Mouse (Mus musculus) midbrain, embryonic 15.5 days (tissue): ENCODE data around the gene Wnt2b. TPM values are rescaled to one million over a fixed set of nuclear protein-coding genes. Genes with fewer than 3 reads are reported as not detected.

Experiments
- ATAC-seq: fragments of 200-750 bp; cut with Nextera tagmentation; replicated peaks from 2 replicates; pipeline ENCODE4 v1.8.0; 2017; ENCODE audit warnings: moderate TSS enrichment
- H3K27ac ChIP-seq: fragments of 300-500 bp; sonication (generic); 2 replicates; pipeline ENCODE4 v1.5.1; 2015; ENCODE audit warnings: mild to moderate bottlenecking, inconsistent platforms
- H3K27me3 ChIP-seq: fragments of 300-500 bp; sonication (generic); replicated peaks from 2 replicates; pipeline ENCODE4 v1.6.1; 2015; ENCODE audit warnings: inconsistent platforms
- H3K36me3 ChIP-seq: fragments of 300-500 bp; sonication (generic); replicated peaks from 2 replicates; pipeline ENCODE4 v1.6.1; 2015; ENCODE audit warnings: inconsistent platforms
- H3K4me1 ChIP-seq: fragments of 300-500 bp; sonication (generic); 2 replicates; pipeline ENCODE4 v1.6.1; 2015; ENCODE audit warnings: inconsistent platforms
- H3K4me2 ChIP-seq: fragments of 300-500 bp; sonication (generic); 2 replicates; pipeline ENCODE4 v1.6.1; 2015; ENCODE audit warnings: inconsistent platforms, mild to moderate bottlenecking, moderate library complexity
- H3K4me3 ChIP-seq: fragments of 300-500 bp; sonication (generic); 2 replicates; pipeline ENCODE4 v1.5.1; 2015; ENCODE audit warnings: mild to moderate bottlenecking, inconsistent platforms
- H3K9ac ChIP-seq: fragments of 300-500 bp; sonication (generic); 2 replicates; pipeline ENCODE4 v1.6.1; 2015; ENCODE audit warnings: mild to moderate bottlenecking, inconsistent platforms
- H3K9me3 ChIP-seq: fragments of 300-500 bp; sonication (generic); 2 replicates; pipeline ENCODE4 v1.6.1; 2016; ENCODE audit warnings: inconsistent platforms
- WGBS: fragments of 180-500 bp; shearing (Covaris S2); methylation state at CpG from one replicate; pipeline ENCODE4 v1.1.7; 2015; ENCODE audit warnings: mixed read lengths; 5-methylcytosine and 5-hydroxymethylcytosine counted together
- polyA plus RNA-seq: library from polyadenylated mRNA; unstranded; fragments of >200 nt; fragmentation: Nextera tagmentation; extraction: Ambion mirVana; gene quantifications from 2 replicates; pipeline ENCODE4 v1.2.1, GENCODE M21; 2015

The Wnt2b gene
- polyA plus RNA-seq = 0.86 and 1.2 TPM in 2 replicates

- no peaks in the 10 kb centered on the region for H3K9me3 ChIP-seq
- peaks cover 32% of the 10 kb centered on the region for H3K4me1 ChIP-seq
- ATAC-seq = peak; percentile 75
- no peak within 1 kb of the TSS for H3K27ac ChIP-seq
- H3K27me3 ChIP-seq = peaks cover 66% of the 10 kb centered on the region
- peak within 1 kb of the TSS; percentile 53 for H3K4me3 ChIP-seq
- H3K9ac ChIP-seq = peak within 1 kb of the TSS; percentile 43
- 1% methylated on average over 85 of the region's 87 CpGs for WGBS
- H3K36me3 ChIP-seq = no peaks in the 10 kb centered on the region
- peak within 1 kb of the TSS; percentile 75 for H3K4me2 ChIP-seq
Measured at GRCm38 (mm10) chr3:104961066-104962059, at the start of gene Wnt2b. Wnt2b (minus strand) TSS chr3:104961921.

GRCm38 (mm10) chr3:105010681-105011339, 49.1 kb upstream of the Wnt2b start:
- 91% methylated on average over 11 of the region's 11 CpGs for WGBS
- Histone ChIP-seq H3K4me2 (no peak overlapping the region), H3K27me3 (no peaks in the 10 kb centered on the region), H3K9ac (no peak overlapping the region), H3K27ac (no peak overlapping the region), H3K4me1 (no peaks in the 10 kb centered on the region), H3K36me3 (peaks cover 20% of the 10 kb centered on the region), H3K4me3 (no peak overlapping the region), H3K9me3 (no peaks in the 10 kb centered on the region)
- no peak for ATAC-seq

- H3K9me3 ChIP-seq = no peaks in the 10 kb centered on the region
- no peak overlapping the region for H3K9ac ChIP-seq
- H3K36me3 ChIP-seq = peaks cover 38% of the 10 kb centered on the region
- no peak overlapping the region for H3K27ac ChIP-seq
- no peak for ATAC-seq
- no peaks in the 10 kb centered on the region for H3K27me3 ChIP-seq
- peaks cover 19% of the 10 kb centered on the region for H3K4me1 ChIP-seq
- no peak overlapping the region for H3K4me3 ChIP-seq
- WGBS = 89% methylated on average over 9 of the region's 9 CpGs
- no peak overlapping the region for H3K4me2 ChIP-seq
Measured at GRCm38 (mm10) chr3:105008070-105008469, 46.3 kb upstream of the Wnt2b start.

GRCm38 (mm10) chr3:105006101-105006500, 44.4 kb upstream of the Wnt2b start:
- H3K9me3 ChIP-seq = no peaks in the 10 kb centered on the region
- H3K36me3 ChIP-seq = peaks cover 46% of the 10 kb centered on the region
- H3K27me3 ChIP-seq = no peaks in the 10 kb centered on the region
- H3K27ac ChIP-seq = no peak overlapping the region
- WGBS = 91% methylated on average over 6 of the region's 6 CpGs
- no peak overlapping the region for H3K4me3 ChIP-seq
- H3K4me2 ChIP-seq = no peak overlapping the region
- no peak for ATAC-seq
- no peak overlapping the region for H3K9ac ChIP-seq
- peaks cover 23% of the 10 kb centered on the region for H3K4me1 ChIP-seq

DNA sequence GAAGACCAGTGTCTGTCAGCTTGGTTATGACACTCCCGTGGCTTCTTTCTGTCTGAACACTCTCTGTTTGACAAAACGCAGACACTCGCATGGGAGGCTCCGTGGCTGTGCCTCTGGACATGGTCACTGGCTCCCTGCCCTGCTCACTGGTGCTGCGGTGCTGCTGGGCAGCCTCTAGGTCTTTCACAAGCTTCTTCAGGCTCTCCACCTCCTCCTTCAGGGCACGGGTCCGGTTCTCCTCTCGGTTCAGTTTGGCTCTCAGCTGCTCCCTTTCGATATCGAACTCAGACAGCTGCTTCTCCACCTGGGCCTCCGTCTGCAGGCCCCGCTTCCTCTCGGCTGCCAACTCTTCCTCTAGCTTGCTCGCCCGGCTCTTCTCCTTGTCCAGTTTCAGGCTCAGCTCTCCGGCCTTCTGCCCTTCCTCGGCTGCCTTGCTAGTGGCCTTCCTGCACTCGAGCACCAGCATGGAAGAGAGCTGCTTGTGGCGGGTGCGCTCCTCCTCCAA, 43.9 kb upstream of the Wnt2b start:
- Histone ChIP-seq H3K4me2 (no peak overlapping the region), H3K9me3 (no peaks in the 10 kb centered on the region), H3K36me3 (peaks cover 41% of the 10 kb centered on the region), H3K27me3 (no peaks in the 10 kb centered on the region), H3K4me3 (no peak overlapping the region), H3K27ac (no peak overlapping the region), H3K4me1 (peaks cover 23% of the 10 kb centered on the region), H3K9ac (no peak overlapping the region)
- 90% methylated on average over 20 of the region's 20 CpGs for WGBS
- no peak for ATAC-seq

DNA sequence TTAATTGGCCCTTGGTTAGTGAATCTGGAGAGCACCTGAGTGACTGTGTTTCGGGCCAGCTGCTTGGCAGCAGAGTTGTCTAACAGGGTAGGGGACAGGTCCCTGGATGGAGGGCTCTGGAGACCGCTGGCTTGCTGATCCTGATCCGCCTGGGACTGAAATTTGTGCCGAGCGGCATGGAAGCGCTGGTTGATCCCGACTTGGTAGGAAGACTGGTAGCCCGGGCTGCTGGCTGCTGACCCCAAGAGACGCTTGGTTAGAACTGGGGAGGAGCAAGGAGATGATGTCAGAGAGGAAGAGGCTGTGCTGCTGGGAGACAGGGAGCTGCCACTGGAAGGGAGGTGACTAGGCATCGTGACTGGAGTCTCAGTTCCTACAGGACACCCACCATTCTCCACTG, 43.3 kb upstream of the Wnt2b start:
- no peaks in the 10 kb centered on the region for H3K27me3 ChIP-seq
- H3K9me3 ChIP-seq = no peaks in the 10 kb centered on the region
- no peak overlapping the region for H3K4me3 ChIP-seq
- WGBS = 89% methylated on average over 10 of the region's 10 CpGs
- peak overlapping the region; percentile 65 for H3K27ac ChIP-seq
- peaks cover 41% of the 10 kb centered on the region for H3K36me3 ChIP-seq
- no peak overlapping the region for H3K9ac ChIP-seq
- 0 out of 2 replicates have a peak, but pooled peaks have one; percentile 5 for ATAC-seq
- H3K4me2 ChIP-seq = no peak overlapping the region
- peaks cover 23% of the 10 kb centered on the region for H3K4me1 ChIP-seq

DNA sequence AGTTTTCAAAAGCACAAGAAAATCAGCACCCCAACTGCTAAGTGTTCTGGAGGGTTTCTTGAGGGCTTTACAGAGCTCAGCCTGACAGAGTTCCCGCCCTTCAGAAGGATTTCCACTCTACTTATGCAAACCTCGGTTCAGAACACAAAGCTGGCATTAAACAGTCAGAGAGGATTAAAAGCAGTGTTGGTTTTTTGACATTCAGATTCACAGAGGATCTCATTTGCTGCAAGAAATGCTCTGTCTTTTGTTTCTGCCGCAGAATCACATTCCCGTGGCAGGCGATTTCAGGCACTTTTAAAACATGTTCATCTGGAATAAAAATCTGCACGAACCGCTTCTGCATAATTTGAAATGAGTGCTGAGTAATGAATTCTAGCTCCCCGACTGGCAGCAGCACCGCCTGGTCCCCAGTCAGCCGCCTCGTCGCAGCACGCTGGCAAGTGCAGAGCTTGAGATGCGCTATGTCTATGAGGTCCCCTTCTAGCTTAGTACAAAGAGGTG, 42.3 kb upstream of the Wnt2b start:
- H3K9me3 ChIP-seq = no peaks in the 10 kb centered on the region
- peak overlapping the region; percentile 65 for H3K27ac ChIP-seq
- no peaks in the 10 kb centered on the region for H3K27me3 ChIP-seq
- no peak overlapping the region for H3K4me3 ChIP-seq
- peaks cover 36% of the 10 kb centered on the region for H3K36me3 ChIP-seq
- peak; percentile 80; the same call in 1 of the 2 replicates for ATAC-seq
- no peak overlapping the region for H3K4me2 ChIP-seq
- peaks cover 23% of the 10 kb centered on the region for H3K4me1 ChIP-seq
- WGBS = 25% methylated on average over 14 of the region's 14 CpGs
- H3K9ac ChIP-seq = no peak overlapping the region

- Histone ChIP-seq H3K9me3 (no peaks in the 10 kb centered on the region), H3K4me1 (peaks cover 35% of the 10 kb centered on the region), H3K27ac (no peak overlapping the region), H3K36me3 (peaks cover 27% of the 10 kb centered on the region), H3K4me2 (no peak overlapping the region), H3K4me3 (no peak overlapping the region), H3K9ac (no peak overlapping the region), H3K27me3 (no peaks in the 10 kb centered on the region)
- ATAC-seq = no peak
- 58% methylated on average over 6 of the region's 6 CpGs for WGBS
Measured at GRCm38 (mm10) chr3:105001374-105001773, 39.7 kb upstream of the Wnt2b start.

DNA sequence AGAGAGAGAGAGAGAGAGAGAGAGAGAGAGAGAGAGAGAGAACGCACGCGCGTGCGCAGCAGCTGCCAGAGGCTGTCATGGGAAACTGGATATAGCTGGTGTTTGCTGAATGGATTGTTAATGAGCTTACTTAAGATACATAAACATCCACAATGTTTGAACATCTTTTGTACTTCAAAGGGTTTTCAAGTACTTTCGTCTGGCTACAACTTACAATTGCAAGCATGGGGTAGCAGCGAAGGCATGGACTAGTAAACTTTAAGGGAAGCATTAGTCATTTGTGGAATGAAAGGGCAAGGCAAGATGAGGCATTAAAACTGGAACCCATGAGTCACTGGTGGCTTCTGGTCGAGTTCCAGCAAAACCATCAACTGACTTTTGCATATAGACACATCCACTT, 38.8 kb upstream of the Wnt2b start:
- H3K4me3 ChIP-seq = no peak overlapping the region
- H3K27ac ChIP-seq = no peak overlapping the region
- H3K4me2 ChIP-seq = no peak overlapping the region
- H3K9ac ChIP-seq = no peak overlapping the region
- peaks cover 35% of the 10 kb centered on the region for H3K4me1 ChIP-seq
- H3K36me3 ChIP-seq = peaks cover 24% of the 10 kb centered on the region
- 76% methylated on average over 8 of the region's 8 CpGs for WGBS
- no peak for ATAC-seq
- no peaks in the 10 kb centered on the region for H3K9me3 ChIP-seq
- no peaks in the 10 kb centered on the region for H3K27me3 ChIP-seq

- no peak for ATAC-seq
- no peak overlapping the region for H3K9ac ChIP-seq
- 19% methylated on average over 6 of the region's 6 CpGs for WGBS
- no peak overlapping the region for H3K4me2 ChIP-seq
- no peaks in the 10 kb centered on the region for H3K9me3 ChIP-seq
- H3K27ac ChIP-seq = no peak overlapping the region
- peaks cover 18% of the 10 kb centered on the region for H3K4me1 ChIP-seq
- no peak overlapping the region for H3K4me3 ChIP-seq
- H3K36me3 ChIP-seq = peaks cover 4% of the 10 kb centered on the region
- no peaks in the 10 kb centered on the region for H3K27me3 ChIP-seq
Measured at GRCm38 (mm10) chr3:104997563-104997962, 35.8 kb upstream of the Wnt2b start.

DNA sequence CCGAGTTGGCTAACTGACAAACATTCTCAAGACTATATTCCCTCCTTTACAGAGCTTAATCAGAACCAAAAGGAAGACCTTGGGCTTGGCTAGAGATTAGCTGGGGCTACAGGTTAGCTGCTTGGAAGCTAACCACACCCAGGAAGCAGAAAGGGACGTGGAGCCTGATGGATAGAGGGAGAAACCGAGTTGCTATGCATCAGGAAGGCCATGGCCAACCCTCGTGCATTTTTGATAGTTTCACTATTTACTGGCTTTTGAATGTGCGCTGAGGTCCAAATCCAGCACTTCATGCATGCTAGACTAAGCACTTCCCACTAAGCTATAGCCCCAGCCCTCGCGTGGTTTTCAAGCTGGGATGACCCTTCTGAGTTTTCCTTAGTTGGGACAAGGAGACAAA, 34.0 kb upstream of the Wnt2b start:
- ATAC-seq = no peak
- no peak overlapping the region for H3K4me3 ChIP-seq
- H3K27ac ChIP-seq = no peak overlapping the region
- H3K4me2 ChIP-seq = no peak overlapping the region
- no peaks in the 10 kb centered on the region for H3K36me3 ChIP-seq
- H3K9ac ChIP-seq = no peak overlapping the region
- WGBS = 88% methylated on average over 7 of the region's 7 CpGs
- no peaks in the 10 kb centered on the region for H3K9me3 ChIP-seq
- peaks cover 19% of the 10 kb centered on the region for H3K4me1 ChIP-seq
- H3K27me3 ChIP-seq = no peaks in the 10 kb centered on the region

DNA sequence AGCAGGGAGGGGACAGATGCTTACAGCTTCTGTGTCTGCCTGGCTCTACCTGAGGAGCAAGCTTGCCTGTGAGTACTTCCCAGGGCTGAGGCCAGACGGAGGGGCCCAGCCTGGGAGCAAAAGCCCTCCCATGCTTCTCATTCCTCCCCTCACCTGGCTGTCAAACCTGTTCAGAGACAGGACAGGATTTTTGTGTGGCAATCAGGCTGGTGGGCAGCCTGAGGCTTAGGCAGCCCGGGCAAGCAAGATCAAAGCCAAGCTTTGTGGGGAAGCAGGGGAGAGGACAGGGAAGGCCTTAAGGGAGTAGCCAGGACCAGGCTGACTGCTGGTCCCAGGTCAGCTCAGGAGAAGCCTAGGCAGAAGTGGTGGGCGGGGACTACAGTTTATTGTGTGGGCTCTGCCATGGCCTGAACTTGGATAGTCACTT, 32.7 kb upstream of the Wnt2b start:
- Histone ChIP-seq H3K27ac (peak overlapping the region; percentile 37), H3K4me2 (no peak overlapping the region), H3K4me3 (no peak overlapping the region), H3K27me3 (no peaks in the 10 kb centered on the region), H3K9me3 (no peaks in the 10 kb centered on the region), H3K4me1 (peaks cover 19% of the 10 kb centered on the region), H3K36me3 (no peaks in the 10 kb centered on the region), H3K9ac (no peak overlapping the region)
- 50% methylated on average over 3 of the region's 3 CpGs for whole genome bisulfite sequencing
- peak; percentile 6; the same call in 1 of the 2 replicates for ATAC-seq
